Mouse (Mus musculus) embryonic facial prominence, embryonic 14.5 days (tissue): ENCODE data around the gene Taf3. TPM values are rescaled to one million over a fixed set of nuclear protein-coding genes. Genes with fewer than 3 reads are reported as not detected.

Experiments
- ATAC-seq: fragments of 200-750 bp; cut with Nextera tagmentation; 2 replicates; pipeline ENCODE4 v1.8.0; 2017; ENCODE audit warnings: low read depth, moderate number of reproducible peaks, moderate TSS enrichment
- DNase-seq: peaks from one replicate; pipeline ENCODE4 v3.0.0-alpha.2; 2015; ENCODE audit warnings: low spot score
- H3K27ac ChIP-seq: fragments of 300-500 bp; sonication (generic); replicated peaks from 2 replicates; pipeline ENCODE4 v1.5.1; 2014; ENCODE audit warnings: low read depth, mild to moderate bottlenecking, low read length, moderate library complexity
- H3K27me3 ChIP-seq: fragments of 300-500 bp; sonication (generic); replicated peaks from 2 replicates; pipeline ENCODE4 v1.6.1; 2014; ENCODE audit warnings: low read length; ENCODE audit not compliant: control insufficient read depth, insufficient read depth
- H3K36me3 ChIP-seq: fragments of 300-500 bp; sonication (generic); 2 replicates; pipeline ENCODE4 v1.6.1; 2014; ENCODE audit warnings: low read length, mixed read lengths; ENCODE audit not compliant: control insufficient read depth, insufficient read depth
- H3K4me1 ChIP-seq: fragments of 300-500 bp; sonication (generic); 2 replicates; pipeline ENCODE4 v1.6.1; 2014; ENCODE audit warnings: antibody characterized with exemption, low read length; ENCODE audit not compliant: control insufficient read depth, insufficient read depth
- H3K4me2 ChIP-seq: fragments of 300-500 bp; sonication (generic); 2 replicates; pipeline ENCODE4 v1.6.1; 2014; ENCODE audit warnings: low read depth, mild to moderate bottlenecking, low read length, moderate library complexity, mixed read lengths
- H3K4me3 ChIP-seq: fragments of 300-500 bp; sonication (generic); 2 replicates; pipeline ENCODE4 v1.5.1; 2014; ENCODE audit warnings: low read depth, mild to moderate bottlenecking, low read length
- H3K9ac ChIP-seq: fragments of 300-500 bp; sonication (generic); 2 replicates; pipeline ENCODE4 v1.6.1; 2014; ENCODE audit warnings: low read depth, mild to moderate bottlenecking, low read length, moderate library complexity, mixed read lengths
- H3K9me3 ChIP-seq: fragments of 300-500 bp; sonication (generic); 2 replicates; pipeline ENCODE4 v1.6.1; 2016; ENCODE audit warnings: low read length; ENCODE audit not compliant: control insufficient read depth
- WGBS: fragments of 180-500 bp; shearing (Covaris S2); extraction: QIAGEN DNeasy Blood & Tissue Kit; methylation state at CpG from one replicate; pipeline ENCODE4 v1.1.7; 2014; 5-methylcytosine and 5-hydroxymethylcytosine counted together
- polyA plus RNA-seq: library from polyadenylated mRNA; unstranded; fragments of >200 nt; fragmentation: Nextera tagmentation; extraction: Ambion mirVana; gene quantifications from 2 replicates; pipeline ENCODE4 v1.2.1, GENCODE M21; 2014

Gene Taf3
- polyA plus RNA-seq, 1 experiment from 2014 or later = 10.9 TPM

DNA sequence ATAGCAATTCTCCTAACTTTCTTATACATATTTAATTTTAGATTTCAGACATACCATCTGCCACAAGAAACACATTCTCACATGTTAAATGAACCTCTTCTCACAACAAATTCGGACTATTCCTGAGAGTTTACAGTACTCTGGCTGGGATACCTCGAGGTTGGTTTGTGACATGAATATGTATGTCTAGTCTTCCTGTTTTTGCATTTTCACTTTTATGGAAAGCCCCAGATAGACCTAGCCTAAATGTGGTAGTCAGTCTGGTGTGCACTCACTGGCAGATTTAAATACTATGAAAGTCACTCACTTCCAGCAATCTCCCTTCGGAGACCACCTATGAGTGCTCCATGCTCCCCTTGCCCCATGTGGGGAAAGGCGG is 121.5 kb downstream of the Taf3 start:
- DNase-seq (no peak), ATAC-seq (no peak)
- Histone ChIP-seq H3K4me3 (no peak overlapping the region), H3K27ac (no peak overlapping the region), H3K9me3 (no peaks in the 10 kb centered on the region), H3K36me3 (no peaks in the 10 kb centered on the region), H3K27me3 (no peaks in the 10 kb centered on the region), H3K4me2 (no peak overlapping the region), H3K9ac (no peak overlapping the region), H3K4me1 (no peaks in the 10 kb centered on the region)
- WGBS = 72% methylated on average over 4 of the region's 4 CpGs

DNA sequence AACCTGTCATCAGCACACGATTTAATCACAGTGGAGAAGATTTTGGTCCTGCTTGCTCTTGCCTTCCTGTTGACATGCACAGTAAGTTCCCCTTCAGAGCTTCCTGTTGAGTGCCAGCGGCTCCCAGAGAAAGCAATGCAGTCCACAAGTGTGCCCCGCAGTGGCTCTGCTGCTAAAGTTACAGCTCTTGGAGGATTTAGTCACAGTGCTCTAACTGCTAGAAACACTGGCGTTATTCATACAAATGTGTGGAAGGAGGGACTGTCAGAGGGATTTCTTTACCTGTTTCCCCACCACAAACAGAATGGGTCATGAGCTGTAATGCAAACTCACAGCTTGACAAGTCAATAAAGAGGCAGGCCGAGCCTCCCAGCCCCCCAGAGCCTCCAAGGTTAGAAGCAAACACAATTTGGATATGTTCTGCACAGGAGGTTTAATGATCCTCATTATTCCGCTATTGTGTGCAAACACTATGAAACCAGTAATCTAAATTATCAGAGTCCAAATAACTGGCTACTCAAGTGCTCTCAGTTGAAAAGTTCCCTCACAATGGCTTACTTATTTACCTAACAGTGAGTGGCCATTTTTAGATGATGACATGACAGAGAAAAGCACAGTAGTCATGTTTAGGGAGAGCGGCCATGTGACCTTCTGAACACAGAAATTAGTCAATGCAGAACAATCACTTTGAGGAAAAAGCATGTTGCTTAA is 122.0 kb downstream of the Taf3 start:
- no peaks in the 10 kb centered on the region for H3K27me3 ChIP-seq
- no peak overlapping the region for H3K4me3 ChIP-seq
- no peak overlapping the region for H3K9ac ChIP-seq
- ATAC-seq (peak; percentile 15; the same call in 1 of the 2 replicates), DNase-seq (peak; percentile 56)
- no peak overlapping the region for H3K4me2 ChIP-seq
- H3K27ac ChIP-seq = no peak overlapping the region
- H3K4me1 ChIP-seq = no peaks in the 10 kb centered on the region
- no peaks in the 10 kb centered on the region for H3K36me3 ChIP-seq
- WGBS = 49% methylated on average over 7 of the region's 7 CpGs
- H3K9me3 ChIP-seq = no peaks in the 10 kb centered on the region

DNA sequence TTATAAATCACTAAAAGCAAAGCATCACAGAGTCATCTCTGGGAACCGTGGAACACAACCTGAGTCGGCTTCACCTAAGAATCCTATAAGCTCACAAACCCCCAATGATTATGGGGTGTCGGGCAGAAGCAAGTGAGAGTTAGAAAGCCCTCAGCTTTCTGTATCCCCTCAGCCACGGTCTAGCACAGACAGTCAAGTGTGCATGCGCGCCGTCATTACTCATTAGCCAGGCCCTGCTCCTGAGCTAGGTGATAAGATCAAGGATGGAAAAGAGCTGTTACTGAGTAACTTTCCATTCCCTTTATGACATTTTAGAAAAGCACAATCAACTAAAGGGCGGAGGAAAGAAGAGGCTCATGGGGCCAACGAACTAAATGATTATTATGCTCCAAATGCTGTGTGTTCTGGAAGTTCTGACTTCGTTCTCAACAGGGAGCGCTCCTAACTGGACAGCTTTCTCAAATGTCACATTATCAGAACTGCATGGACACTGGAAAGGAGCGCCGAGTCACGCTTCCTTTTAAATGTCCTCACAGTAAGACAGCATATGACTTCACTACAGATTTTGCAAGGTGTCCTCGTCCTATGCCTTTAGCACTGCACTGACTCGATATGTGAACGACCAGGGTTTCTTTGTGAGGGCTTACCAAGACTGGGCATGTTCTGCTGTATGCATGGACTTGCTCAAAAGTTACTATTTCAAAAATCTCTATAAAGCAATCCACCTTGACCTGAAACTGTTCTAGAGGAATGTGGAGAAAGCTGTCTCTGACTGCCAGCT is 129.5 kb downstream of the Taf3 start:
- H3K9ac ChIP-seq = no peak overlapping the region
- no peaks in the 10 kb centered on the region for H3K4me1 ChIP-seq
- 87% methylated on average over 17 of the region's 17 CpGs for WGBS
- H3K36me3 ChIP-seq = peaks cover 28% of the 10 kb centered on the region
- ATAC-seq (no peak), DNase-seq (no peak)
- H3K27ac ChIP-seq = no peak overlapping the region
- H3K9me3 ChIP-seq = no peaks in the 10 kb centered on the region
- H3K4me3 ChIP-seq = no peak overlapping the region
- no peaks in the 10 kb centered on the region for H3K27me3 ChIP-seq
- no peak overlapping the region for H3K4me2 ChIP-seq

DNA sequence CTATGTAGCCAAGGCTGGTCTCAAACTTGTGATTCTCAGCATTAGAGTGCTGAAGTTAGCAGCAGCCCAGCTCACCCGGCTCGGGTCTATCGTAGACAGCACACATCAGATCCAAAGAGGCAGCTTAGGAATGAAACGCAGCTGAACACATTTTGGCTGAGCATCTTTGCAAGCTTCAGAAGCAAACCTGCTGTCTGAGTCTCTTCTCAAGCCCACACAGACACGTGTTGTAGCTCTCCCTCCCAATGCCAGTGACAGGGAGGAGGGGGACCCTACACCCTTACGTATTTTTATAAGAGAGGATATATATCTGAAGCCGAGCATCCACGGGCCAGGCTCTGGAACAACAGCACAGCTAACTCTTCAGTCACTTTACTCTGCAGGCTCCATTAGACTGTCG is 130.8 kb downstream of the Taf3 start:
- H3K27me3 ChIP-seq = no peaks in the 10 kb centered on the region
- H3K36me3 ChIP-seq = peaks cover 28% of the 10 kb centered on the region
- no peak overlapping the region for H3K4me2 ChIP-seq
- no peak for ATAC-seq
- H3K4me1 ChIP-seq = no peaks in the 10 kb centered on the region
- WGBS = 86% methylated on average over 9 of the region's 9 CpGs
- H3K4me3 ChIP-seq = no peak overlapping the region
- H3K27ac ChIP-seq = no peak overlapping the region
- DNase-seq = no peak
- H3K9ac ChIP-seq = no peak overlapping the region
- no peaks in the 10 kb centered on the region for H3K9me3 ChIP-seq

DNA sequence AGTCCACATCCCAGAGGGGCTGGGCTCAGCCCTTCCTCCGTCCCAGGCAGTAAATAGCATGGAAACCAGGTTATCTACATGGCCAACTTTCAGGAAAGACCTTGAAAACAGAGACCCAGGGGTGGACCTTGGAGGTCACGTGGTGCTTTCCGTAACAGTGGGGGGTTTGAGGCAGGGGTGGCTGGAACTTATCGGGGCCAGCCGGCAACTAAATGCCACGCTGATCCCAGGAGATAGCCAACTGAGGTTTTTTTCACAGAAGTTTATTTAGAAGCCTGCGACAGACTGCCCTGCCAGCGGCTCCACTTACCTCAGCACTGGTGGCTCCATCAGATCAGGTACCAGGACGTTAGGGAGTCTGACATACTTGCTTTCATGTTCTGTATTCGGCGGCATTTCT is 142.4 kb downstream of the Taf3 start:
- no peaks in the 10 kb centered on the region for H3K4me1 ChIP-seq
- H3K4me2 ChIP-seq = peak overlapping the region; percentile 43
- H3K27ac ChIP-seq = no peak overlapping the region
- H3K9me3 ChIP-seq = no peaks in the 10 kb centered on the region
- H3K27me3 ChIP-seq = peaks cover 5% of the 10 kb centered on the region; the same call in 1 of the 2 replicates
- 9% methylated on average over 10 of the region's 11 CpGs for WGBS
- H3K9ac ChIP-seq = no peak overlapping the region
- ATAC-seq (no peak), DNase-seq (no peak)
- H3K4me3 ChIP-seq = peak overlapping the region; percentile 7
- H3K36me3 ChIP-seq = no peaks in the 10 kb centered on the region

DNA sequence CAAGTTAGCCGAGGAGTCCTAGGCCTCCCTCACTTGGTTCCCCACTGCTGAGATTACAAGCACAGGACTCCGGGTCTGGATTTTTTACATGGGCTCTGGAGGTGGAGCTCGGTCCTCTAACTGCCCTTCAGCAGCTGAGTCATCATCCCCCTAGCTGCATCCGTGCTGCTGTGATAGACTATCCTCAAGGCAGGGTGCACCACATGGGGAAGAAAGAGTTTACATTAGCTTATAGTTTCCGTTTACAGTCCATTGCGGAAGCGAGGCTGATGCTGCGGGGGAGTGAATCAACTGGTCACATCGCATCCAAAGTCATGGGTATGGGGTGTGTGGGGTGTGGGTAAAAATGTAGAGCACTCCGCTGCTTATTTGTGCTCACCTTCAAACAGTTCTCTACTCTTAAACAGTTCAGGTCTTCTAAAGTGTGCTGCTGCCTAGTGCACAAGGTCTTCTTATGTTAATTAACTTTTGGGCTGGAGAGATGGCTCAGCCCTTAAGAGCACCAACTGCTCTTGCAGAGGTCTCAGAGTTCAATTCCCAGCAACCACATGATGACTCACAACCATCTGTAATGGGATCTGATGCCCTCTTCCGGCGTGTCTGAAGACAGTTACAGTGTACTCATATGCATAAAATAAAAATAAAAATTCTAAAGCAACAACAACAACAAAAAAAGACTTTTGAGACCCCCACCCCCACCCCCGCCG is 144.4 kb downstream of the Taf3 start:
- 60% methylated on average over 14 of the region's 14 CpGs for WGBS
- no peaks in the 10 kb centered on the region for H3K9me3 ChIP-seq
- no peak overlapping the region for H3K9ac ChIP-seq
- H3K4me2 ChIP-seq = no peak overlapping the region
- H3K4me3 ChIP-seq = no peak overlapping the region
- H3K4me1 ChIP-seq = no peaks in the 10 kb centered on the region
- H3K27ac ChIP-seq = no peak overlapping the region
- ATAC-seq (no peak), DNase-seq (no peak)
- H3K36me3 ChIP-seq = no peaks in the 10 kb centered on the region
- H3K27me3 ChIP-seq = peaks cover 14% of the 10 kb centered on the region

DNA sequence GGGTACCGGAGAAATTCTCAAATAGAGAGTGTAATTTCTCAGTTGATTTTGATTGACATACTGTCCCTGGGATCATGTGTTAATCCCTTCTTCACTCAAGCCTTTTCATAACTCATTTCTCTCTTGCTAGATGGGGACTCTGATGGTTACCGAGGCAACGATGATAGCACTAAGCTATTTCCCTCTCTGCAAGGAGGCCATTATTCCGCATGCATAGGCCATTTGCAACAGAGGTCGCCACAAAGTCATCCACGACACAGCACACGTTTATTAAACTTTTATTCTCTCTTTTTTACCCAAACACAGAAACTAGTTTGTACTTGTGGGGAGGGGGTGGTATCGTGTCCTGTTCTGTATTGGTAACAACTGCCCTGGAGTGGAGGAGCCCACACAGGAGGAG is 150.6 kb downstream of the Taf3 start:
- WGBS = 7% methylated on average over 8 of the region's 8 CpGs
- no peak for DNase-seq

DNA sequence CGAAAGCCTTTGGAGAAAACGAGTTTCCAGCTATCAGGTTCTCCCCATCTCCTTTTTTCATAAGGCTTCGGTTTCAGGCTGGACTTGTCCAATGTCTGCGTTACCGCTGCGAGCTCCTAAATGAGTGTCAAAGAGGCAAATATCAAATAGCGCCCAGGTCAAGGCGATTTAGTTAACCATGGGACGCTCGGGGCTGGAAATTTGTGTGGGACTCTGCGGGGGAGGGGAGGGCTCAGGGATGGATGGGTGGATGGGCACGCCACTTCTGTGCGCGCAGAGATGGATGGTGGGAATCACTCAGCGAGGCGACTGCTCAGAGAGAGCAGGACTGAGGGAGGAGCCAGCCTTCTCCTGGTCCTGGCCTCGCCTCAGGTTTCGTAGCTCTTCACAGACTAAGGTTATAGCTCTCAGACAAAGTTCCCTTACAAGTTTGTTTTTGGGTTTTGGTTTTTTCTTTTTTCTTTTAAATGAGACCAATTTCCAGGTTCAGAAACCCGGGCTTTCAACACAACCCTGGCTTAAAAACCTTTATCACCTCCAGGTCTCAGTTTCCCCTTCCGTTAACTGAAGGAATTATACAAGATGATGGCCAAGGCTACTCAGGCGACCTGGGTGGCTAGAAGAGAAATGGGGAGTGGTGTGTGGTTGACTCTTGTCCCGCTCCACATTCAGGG is 152.2 kb downstream of the Taf3 start:
- no peak overlapping the region for H3K27ac ChIP-seq
- H3K4me1 ChIP-seq = no peaks in the 10 kb centered on the region
- peaks cover 85% of the 10 kb centered on the region for H3K27me3 ChIP-seq
- WGBS = under 1% methylated on average over 22 of the region's 22 CpGs
- no peak for DNase-seq
- peak overlapping the region; percentile 23; the same call in 1 of the 2 replicates for H3K4me3 ChIP-seq
- H3K9ac ChIP-seq = no peak overlapping the region
- peak overlapping the region; percentile 47 for H3K4me2 ChIP-seq
- ATAC-seq = no peak
- no peaks in the 10 kb centered on the region for H3K9me3 ChIP-seq
- no peaks in the 10 kb centered on the region for H3K36me3 ChIP-seq

More for the DNA sequence above, 150.6 kb downstream of the Taf3 start:
- H3K9me3 ChIP-seq = no peaks in the 10 kb centered on the region
- H3K36me3 ChIP-seq = no peaks in the 10 kb centered on the region
- no peak overlapping the region for H3K9ac ChIP-seq
- ATAC-seq = 0 out of 2 replicates have a peak, but pooled peaks have one; percentile 33
- H3K4me2 ChIP-seq = no peak overlapping the region
- H3K27ac ChIP-seq = no peak overlapping the region
- H3K4me3 ChIP-seq = no peak overlapping the region
- H3K27me3 ChIP-seq = peaks cover 74% of the 10 kb centered on the region
- H3K4me1 ChIP-seq = no peaks in the 10 kb centered on the region
